Mouse (Mus musculus): ENCODE measurements around the gene Apbb2. TPM values are rescaled to one million over a fixed set of nuclear protein-coding genes. Genes with fewer than 3 reads are reported as not detected.
A peak's percentile ranks its signal among the peaks of the same experiment; 100 is the strongest.

The Apbb2 gene
- 10 to 100 TPM; 65.5 to 66.8 TPM for total RNA-seq (2021)
- long read RNA-seq, full-length matches to known transcripts = 5 of 17 reads
- long read RNA-seq, partial matches to known transcripts = 2 of 17 reads
- long read RNA-seq, other reads (novel, unspliced or antisense) = 10 of 17 reads

GRCm38 (mm10) chr5:66618597-66618996 lies at the start of gene Apbb2:
TSS of gene Apbb2 (minus strand) at chr5:66618784.
- peak; percentile 94 to 97 for DNase-seq (ENCODE audit: low spot score in 2 of 2)

DNA sequence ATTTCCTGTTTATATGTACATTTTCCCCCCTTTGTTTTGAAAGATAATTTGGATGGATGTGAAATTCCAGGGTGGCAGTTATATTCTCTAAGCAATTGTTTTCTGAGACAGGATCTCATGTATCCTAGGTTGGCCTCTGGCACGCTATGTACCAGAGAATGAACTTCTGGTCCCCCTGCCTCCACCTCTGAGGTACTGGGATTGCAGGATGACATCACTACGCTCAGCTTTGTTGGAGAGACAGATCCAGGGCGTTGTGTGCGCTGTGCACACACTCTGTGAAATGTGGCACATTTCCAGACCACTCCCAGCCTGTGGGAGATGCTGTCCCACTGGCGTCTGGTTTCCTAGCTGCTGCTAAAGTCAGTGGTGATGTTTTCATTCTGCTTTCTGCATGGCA lies 35.6 kb upstream of the Apbb2 start:
- peak; percentile 8 to 22 for DNase-seq (ENCODE audit: low spot score in 2 of 2)

DNA sequence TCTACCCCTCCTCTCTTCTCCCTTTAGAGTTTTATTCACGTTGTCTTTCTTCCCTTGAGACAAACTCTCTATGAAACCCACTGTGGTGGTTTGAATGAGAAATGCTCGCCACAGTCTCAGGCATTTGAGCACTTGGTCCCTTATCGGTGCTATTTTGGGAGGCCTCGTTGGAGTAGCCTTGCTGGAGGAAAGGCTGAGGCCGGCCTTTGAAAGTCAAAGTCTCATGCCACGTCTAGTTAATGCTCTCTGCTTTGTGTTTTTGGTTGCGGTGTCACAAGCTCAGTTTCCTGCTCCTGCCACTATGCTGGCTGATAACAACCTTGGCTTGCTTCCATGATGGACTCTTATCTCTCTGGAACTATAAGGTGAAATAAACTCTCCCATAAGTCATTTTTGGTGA lies 28.9 kb upstream of the Apbb2 start:
- no peak for DNase-seq (ENCODE audit: low spot score in 2 of 2)

- no peak for DNase-seq (ENCODE audit: low spot score in 2 of 2)
Observed at GRCm38 (mm10) chr5:66643260-66643659, 24.7 kb upstream of the Apbb2 start.

- DNase-seq (ENCODE audit: low spot score in 2 of 2) = no peak
Observed at GRCm38 (mm10) chr5:66642156-66642555, 23.6 kb upstream of the Apbb2 start.

DNA sequence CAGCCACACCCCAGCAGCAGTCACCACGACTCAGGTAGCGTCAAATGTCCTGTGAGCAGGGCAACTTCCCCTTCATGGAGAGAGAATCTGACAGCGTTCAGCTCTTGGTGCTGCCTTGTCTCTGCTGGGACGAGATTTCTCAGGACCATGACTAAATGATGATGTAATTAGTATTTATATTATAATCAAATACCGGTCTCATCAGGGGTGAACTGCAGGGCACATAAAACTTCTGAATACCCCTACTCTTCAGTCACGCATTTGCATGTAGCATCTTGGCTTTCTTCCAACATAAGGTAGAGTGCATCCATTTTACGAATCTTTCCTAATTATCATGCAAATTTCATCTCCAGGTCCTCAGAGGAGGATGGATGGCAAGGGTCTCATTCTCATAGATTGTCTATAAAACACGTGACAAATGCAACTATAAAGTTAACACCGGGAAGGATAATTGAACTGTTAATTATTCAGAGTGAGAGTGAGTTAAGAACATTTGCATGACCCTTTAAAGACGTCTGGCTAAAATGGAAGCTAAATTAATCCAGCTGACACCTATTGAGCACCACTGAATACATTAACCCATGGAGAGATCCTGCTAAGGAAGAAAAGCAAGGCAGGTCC lies 17.0 kb upstream of the Apbb2 start:
- DNase-seq (ENCODE audit: low spot score in 2 of 2) = no peak

DNA sequence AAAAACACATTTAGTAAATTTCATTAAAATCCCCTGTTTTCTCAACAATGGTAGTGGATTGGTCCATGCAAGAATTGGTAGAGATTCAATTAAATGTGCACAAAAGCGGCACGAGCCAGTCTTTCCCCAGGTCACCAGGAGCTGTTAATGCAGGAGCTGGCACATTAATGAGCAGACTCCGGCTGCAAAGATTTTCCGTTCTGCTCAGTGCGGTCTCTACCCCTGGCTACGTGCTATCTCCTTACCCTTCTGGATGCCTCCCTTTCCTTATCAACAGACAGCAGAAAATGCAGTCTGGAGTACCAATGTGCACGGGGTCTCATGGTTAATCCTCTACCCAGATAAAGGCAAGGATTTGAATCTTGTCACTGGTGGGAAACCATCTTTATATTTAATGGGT lies 9.2 kb upstream of the Apbb2 start:
- no peak for DNase-seq (ENCODE audit: low spot score in 2 of 2)

- DNase-seq (ENCODE audit: low spot score in 2 of 2) = peak; percentile 74 to 86
Observed at GRCm38 (mm10) chr5:66620191-66620625, 1.6 kb upstream of the Apbb2 start.

DNA sequence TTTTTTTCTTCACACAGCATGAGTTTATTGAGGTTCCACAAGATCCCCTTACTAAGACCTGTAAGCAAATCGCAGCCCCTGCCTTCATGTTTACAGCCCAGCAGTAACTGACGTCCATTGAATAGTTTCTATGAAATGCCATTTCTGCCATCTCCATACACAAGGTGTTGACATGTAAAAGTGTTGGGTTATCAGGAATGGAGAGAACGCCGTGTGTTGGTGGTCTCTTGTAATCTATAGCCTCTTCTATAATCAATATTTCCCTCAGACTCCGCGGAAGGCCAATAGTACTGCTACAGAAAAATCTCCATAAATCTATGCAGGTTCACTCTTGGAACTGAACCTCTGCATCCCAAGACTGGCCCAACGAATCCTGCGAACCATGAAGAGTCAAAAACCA lies 1.1 kb upstream of the Apbb2 start:
- DNase-seq (ENCODE audit: low spot score in 2 of 2) = no peak

- peak in 1 of 2 experiments; percentile 28 for DNase-seq (ENCODE audit: low spot score in 2 of 2)
Observed at GRCm38 (mm10) chr5:66619195-66619594, 611 bp upstream of the Apbb2 start.

GRCm38 (mm10) chr5:66617921-66618460 lies 593 bp downstream of the Apbb2 start:
- DNase-seq (ENCODE audit: low spot score in 2 of 2) = peak; percentile 50 to 55

- DNase-seq (ENCODE audit: low spot score in 2 of 2) = no peak
Observed at GRCm38 (mm10) chr5:66614940-66615339, 3.6 kb downstream of the Apbb2 start.

DNA sequence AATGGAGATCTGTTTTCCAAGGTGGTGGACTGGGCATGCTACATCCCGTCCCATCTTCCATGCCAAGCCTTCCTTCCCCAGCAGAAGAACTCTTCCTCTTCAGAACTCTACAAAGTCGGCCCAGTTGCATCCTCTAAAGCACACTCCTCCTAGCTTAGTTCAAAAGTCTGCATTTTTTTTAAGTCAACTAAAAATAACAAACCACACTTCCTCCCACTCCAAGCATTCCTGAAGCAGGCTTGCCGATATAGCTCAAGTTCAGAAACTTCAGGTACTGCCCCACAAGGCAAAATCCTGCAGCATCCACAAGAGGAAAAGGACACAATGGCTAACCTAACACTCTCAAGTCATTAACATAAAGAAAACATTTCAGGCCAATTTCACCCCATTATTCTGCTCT lies 4.9 kb downstream of the Apbb2 start:
- DNase-seq (ENCODE audit: low spot score in 2 of 2) = no peak

- no peak for DNase-seq (ENCODE audit: low spot score in 2 of 2)
Observed at GRCm38 (mm10) chr5:66612964-66613363, 5.6 kb downstream of the Apbb2 start.

- DNase-seq (ENCODE audit: low spot score in 2 of 2) = no peak
Observed at GRCm38 (mm10) chr5:66611851-66612250, 6.7 kb downstream of the Apbb2 start.

DNA sequence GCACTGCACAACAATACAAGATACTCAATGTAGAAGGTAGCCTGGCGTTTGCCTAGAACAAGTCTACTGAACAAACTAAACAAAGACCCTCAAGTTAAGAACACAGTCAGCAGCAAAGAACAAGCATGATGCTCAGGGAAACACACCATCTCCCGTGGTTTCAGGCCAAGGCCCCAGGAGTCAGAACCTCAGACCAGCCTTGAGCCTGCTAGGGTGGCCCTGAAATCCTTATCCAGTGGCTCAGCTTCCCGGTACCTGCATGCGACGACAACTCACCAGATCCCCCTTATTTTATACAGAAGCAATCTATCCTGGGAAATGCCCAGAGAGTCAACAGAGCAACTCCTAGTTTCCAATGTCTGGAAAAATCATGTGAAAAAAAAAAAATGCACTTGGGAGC lies 7.2 kb downstream of the Apbb2 start:
- no peak for DNase-seq (ENCODE audit: low spot score in 2 of 2)

- no peak for DNase-seq (ENCODE audit: low spot score in 2 of 2)
Observed at GRCm38 (mm10) chr5:66610270-66610669, 8.3 kb downstream of the Apbb2 start.

DNA sequence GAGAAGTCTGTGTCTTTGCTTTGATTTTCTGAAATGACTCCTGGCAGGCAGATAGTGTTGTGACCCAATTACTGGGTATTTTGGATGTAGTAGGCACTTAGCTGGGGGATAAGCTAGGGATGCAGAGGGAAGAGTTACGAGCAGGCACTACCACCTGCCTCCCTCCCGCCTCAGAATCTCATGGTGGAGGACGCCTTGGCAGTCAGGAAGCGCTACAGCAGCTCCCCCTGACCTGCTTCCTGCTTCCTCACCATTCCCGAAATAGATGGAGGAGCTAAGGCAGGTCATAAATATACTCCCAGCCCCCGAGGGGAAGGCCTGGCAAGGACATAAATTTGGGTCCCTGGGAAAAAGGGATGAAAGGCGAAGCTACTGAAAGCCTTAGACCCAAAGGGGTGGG lies 9.3 kb downstream of the Apbb2 start:
- DNase-seq (ENCODE audit: low spot score in 2 of 2) = no peak

DNA sequence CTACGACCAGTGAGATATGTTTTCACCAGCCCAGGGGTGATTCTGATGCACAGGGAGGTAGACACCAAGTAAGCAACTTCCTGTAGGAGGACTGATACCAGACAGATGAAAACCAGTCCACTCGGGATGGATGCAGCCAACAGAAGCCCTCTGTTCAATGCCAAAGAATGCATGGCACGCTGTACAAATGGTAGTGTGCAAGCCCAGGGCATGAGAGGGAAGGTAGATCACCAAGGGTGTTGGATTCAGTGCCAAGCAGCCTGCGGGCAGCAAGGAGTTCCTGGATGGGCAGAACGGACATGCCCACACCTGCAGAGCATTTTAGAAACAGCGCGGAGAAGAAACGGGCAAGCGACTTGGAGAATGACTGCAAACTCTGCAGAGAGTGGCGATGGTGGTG lies 10.8 kb downstream of the Apbb2 start:
- no peak for DNase-seq (ENCODE audit: low spot score in 2 of 2)

DNA sequence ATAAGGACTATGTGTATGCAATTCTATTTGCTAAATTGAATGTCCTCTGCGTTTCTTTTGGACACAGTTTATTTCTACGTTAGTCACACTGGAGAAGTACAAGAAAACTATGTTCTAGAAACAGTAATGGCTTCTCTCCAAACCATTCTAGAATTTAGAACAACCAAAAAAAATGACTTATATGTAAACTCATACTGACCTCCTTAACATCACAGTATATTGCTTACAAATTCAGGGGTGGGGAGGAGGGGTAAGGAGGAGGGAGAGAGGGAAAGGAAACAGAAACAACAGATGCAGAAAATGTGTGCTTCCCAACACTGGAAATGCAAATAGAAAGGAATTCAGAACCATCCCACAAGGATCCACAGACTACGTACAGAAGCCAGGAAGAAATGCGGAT lies 11.4 kb downstream of the Apbb2 start:
- DNase-seq (ENCODE audit: low spot score in 2 of 2) = no peak

DNA sequence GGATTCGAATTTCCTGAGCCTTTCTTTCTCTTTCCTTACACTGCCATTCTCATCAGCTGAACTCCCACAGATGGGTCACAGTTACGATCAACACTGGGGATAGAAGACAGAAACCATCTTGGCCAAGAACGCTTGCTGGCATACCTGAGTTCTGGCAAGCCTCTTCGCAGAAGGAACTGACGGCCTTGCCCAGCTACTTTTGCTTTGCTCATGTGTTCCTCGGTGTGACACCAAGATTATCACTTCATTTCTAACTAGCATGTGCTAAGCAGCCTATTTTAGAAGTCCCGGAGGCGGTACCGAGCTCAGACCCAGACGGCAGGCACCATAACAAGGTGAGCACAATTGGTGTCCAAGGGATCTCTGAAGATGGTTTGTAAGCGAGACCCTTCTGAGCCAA lies 12.9 kb downstream of the Apbb2 start:
- no peak for DNase-seq (ENCODE audit: low spot score in 2 of 2)

DNA sequence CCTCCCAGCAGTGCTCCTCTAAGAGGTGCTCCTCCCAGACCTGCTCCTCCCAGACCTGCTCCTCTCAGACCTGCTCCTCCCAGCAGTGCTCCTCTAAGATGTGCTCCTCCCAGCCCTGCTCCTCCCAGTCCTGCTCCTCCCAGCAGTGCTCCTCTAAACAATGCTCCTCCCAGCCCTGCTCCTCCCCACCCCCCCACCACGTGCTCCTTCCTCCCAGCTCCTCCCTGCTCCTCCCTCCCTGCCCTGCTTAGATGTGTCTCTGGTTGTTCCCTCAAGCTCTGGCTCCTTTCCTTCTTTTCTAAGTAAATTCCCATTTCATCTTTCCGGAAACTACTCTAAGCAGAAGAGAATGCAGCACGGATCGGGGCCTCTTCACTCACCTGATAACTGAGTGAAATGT lies 14.2 kb downstream of the Apbb2 start:
- DNase-seq (ENCODE audit: low spot score in 2 of 2) = no peak

DNA sequence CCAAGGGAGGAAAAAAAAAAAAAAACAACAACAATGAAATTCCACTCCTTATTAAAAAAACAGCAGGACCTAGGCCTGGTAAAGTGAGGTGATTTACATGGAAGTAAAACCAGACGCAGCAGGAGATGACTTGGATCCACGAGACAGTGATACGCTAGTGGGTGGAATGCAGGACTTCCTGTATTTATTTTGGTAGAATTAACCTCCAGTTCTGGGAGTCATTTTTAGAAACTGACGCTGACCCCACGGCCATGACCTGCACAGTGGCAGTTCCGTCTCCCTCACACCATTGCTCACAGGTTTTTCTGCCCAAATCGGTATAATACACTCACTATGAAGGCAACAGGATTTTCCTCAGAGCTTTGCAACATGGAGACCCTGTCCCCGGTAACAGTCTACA lies 14.8 kb downstream of the Apbb2 start:
- DNase-seq (ENCODE audit: low spot score in 2 of 2) = no peak

Data from layer of hippocampus, postnatal 10 days (tissue).